Mouse (Mus musculus): ENCODE data around the gene Fbxl20. TPM values are rescaled to one million over a fixed set of nuclear protein-coding genes. Genes with fewer than 3 reads are reported as not detected.
"Not testable (repeated sequence)": the region's sequence is repeated elsewhere in the genome, so short reads cannot be mapped to it uniquely, and the experiment has no call there.

Fbxl20 gene
- 13.0 and 13.8 TPM in 2 replicates for polyA plus RNA-seq (2015; fragmentation: Nextera tagmentation; extraction: Ambion mirVana)

GRCm38 (mm10) chr11:98149786-98150624 is at the start of gene Fbxl20:
Fbxl20 (minus strand) TSS chr11:98150403.
- H3K9me3 ChIP-seq (replicated peaks) = no peaks in the 10 kb centered on the region
- H3K9ac ChIP-seq = peak within 1 kb of the TSS; percentile 82

GRCm38 (mm10) chr11:98192901-98193805 is 43.0 kb upstream of the Fbxl20 start, which contains the start of gene Med1:
Med1 (minus strand) TSS chr11:98193293.
- ATAC-seq (replicated peaks; ENCODE audit: insufficient number of reproducible peaks, insufficient read depth, low FRiP score, low read depth) = peak; percentile 92
- H3K4me1 ChIP-seq (replicated peaks) = peaks cover 16% of the 10 kb centered on the region

More at GRCm38 (mm10) chr11:98149786-98150624, at the start of gene Fbxl20:
- WGBS = under 1% methylated on average over 64 of the region's 65 CpGs
- ATAC-seq (replicated peaks; ENCODE audit: insufficient number of reproducible peaks, insufficient read depth, low FRiP score, low read depth) = peak; percentile 84
- peak within 1 kb of the TSS; percentile 94 for H3K4me2 ChIP-seq
- peaks cover 4% of the 10 kb centered on the region; the same call in 1 of the 2 replicates for H3K36me3 ChIP-seq
- no peaks in the 10 kb centered on the region for H3K27me3 ChIP-seq
- H3K27ac ChIP-seq = peak within 1 kb of the TSS; percentile 92
- H3K4me1 ChIP-seq (replicated peaks) = peaks cover 16% of the 10 kb centered on the region
- peak within 1 kb of the TSS; percentile 68 for H3K4me3 ChIP-seq

DNA sequence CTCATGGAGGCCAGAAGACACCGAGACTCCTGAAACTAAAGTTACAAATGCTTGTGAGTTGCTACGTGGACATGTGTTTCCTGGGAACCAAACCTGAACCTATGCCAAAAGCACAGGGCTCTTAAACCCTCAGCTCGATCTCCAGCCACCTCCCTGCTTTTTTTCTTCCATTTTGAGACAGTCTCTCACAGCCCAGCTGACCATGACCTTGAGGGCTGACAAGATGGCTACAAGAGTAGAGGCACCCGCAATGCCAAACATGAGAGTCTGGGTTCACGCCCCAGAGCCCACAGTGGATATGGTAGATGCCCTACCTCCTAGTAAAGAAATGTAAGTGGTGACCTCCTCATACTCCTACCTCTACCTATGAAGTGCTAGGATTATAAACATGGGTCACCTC is 40.6 kb upstream of the Fbxl20 start:
- H3K27me3 ChIP-seq = no peaks in the 10 kb centered on the region
- H3K36me3 ChIP-seq = peaks cover 28% of the 10 kb centered on the region
- H3K9me3 ChIP-seq (replicated peaks) = no peaks in the 10 kb centered on the region
- ATAC-seq (replicated peaks; ENCODE audit: insufficient number of reproducible peaks, insufficient read depth, low FRiP score, low read depth) = no peak
- peak overlapping the region; percentile 12 for H3K27ac ChIP-seq
- H3K4me1 ChIP-seq (replicated peaks) = peaks cover 16% of the 10 kb centered on the region
- 68% methylated on average over 5 of the region's 5 CpGs for WGBS
- H3K9ac ChIP-seq = no peak overlapping the region
- H3K4me3 ChIP-seq = no peak overlapping the region
- H3K4me2 ChIP-seq = no peak overlapping the region

More at GRCm38 (mm10) chr11:98192901-98193805, 43.0 kb upstream of the Fbxl20 start, which contains the start of gene Med1:
- under 1% methylated on average over 53 of the region's 53 CpGs for WGBS
- Histone ChIP-seq H3K9me3 (replicated peaks) (no peaks in the 10 kb centered on the region), H3K4me2 (peak within 1 kb of the TSS; percentile 76), H3K27ac (peak within 1 kb of the TSS; percentile 95), H3K36me3 (peaks cover 16% of the 10 kb centered on the region), H3K27me3 (no peaks in the 10 kb centered on the region), H3K4me3 (peak within 1 kb of the TSS; percentile 86), H3K9ac (peak within 1 kb of the TSS; percentile 88)

DNA sequence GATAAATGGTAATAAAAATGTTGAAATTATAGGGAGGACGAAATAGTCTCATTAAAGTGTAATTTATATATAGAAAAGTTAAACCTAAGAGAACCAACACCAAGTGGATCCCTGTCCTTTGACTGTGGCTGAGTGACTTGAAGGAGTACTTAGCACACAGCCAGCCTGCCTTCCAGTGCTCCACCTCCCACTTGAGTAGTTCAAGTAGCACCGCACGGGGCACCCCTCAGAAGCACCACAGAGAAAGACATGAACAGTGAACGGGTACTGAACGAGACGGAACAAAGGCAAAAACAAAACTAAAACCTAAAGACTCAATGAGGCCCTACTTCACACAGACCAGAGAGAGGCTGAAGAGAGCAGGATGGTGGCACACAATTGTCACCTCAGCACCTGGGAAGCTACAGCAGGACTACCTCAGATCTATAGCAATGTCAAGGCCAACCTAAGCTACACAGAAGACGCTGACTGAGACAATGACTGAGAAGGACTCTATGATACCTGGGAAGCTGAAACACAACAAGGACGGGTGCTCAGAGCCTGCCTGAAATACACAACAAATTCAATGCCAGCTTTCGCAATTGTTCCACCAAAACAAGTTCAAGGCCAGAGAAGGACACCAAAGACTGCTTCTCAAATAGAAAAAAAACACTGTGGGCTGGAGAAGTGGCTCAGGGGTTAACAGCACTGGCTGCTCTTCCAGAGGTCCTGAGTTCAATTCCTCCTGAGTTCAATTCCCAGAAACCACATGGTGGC is 37.6 kb upstream of the Fbxl20 start:
- no peak overlapping the region for H3K9ac ChIP-seq
- no peaks in the 10 kb centered on the region for H3K9me3 ChIP-seq (replicated peaks)
- H3K4me3 ChIP-seq = no peak overlapping the region
- 91% methylated on average over 9 of the region's 9 CpGs for WGBS
- H3K27ac ChIP-seq = no peak overlapping the region
- H3K4me1 ChIP-seq (replicated peaks) = peaks cover 16% of the 10 kb centered on the region
- no peak overlapping the region for H3K4me2 ChIP-seq
- H3K36me3 ChIP-seq = peaks cover 53% of the 10 kb centered on the region
- H3K27me3 ChIP-seq = no peaks in the 10 kb centered on the region
- ATAC-seq (replicated peaks; ENCODE audit: insufficient number of reproducible peaks, insufficient read depth, low FRiP score, low read depth) = no peak

GRCm38 (mm10) chr11:98182149-98182548 is 31.9 kb upstream of the Fbxl20 start:
- not testable (repeated sequence) for H3K4me3 ChIP-seq
- 88% methylated on average over 3 of the region's 3 CpGs for WGBS
- H3K36me3 ChIP-seq = peaks cover 77% of the 10 kb centered on the region

DNA sequence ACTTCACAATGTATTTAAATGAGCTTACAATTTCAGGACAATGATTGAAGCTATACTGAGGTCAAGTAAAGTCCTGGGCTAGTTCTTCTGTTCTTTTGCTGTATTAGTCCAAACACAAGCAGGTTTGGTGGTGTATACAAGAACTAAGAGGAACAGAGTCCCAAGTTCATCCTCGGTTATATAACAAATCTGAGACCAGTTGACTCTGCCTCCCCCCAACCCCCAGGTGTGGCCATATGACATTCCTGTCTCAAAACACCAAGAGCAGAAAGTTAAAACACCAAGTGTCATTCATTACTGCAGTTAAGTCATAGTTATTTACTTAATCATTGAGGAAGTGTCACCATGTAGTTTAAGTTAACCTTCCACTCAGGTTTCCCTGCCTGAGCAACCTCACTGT is 18.2 kb upstream of the Fbxl20 start:
- Histone ChIP-seq H3K9me3 (replicated peaks) (no peaks in the 10 kb centered on the region), H3K4me2 (no peak overlapping the region), H3K36me3 (peaks cover 86% of the 10 kb centered on the region), H3K27ac (no peak overlapping the region), H3K27me3 (no peaks in the 10 kb centered on the region), H3K4me1 (replicated peaks) (no peaks in the 10 kb centered on the region), H3K9ac (no peak overlapping the region), H3K4me3 (no peak overlapping the region)
- WGBS = 86% methylated on average over 1 of the region's 1 CpGs
- no peak for ATAC-seq (replicated peaks; ENCODE audit: insufficient number of reproducible peaks, insufficient read depth, low FRiP score, low read depth)

More at GRCm38 (mm10) chr11:98182149-98182548, 31.9 kb upstream of the Fbxl20 start:
- H3K27ac ChIP-seq; H3K4me2 ChIP-seq; H3K9me3 ChIP-seq (replicated peaks); ATAC-seq (replicated peaks; ENCODE audit: insufficient number of reproducible peaks, insufficient read depth, low FRiP score, low read depth); H3K27me3 ChIP-seq; H3K9ac ChIP-seq; H3K4me1 ChIP-seq (replicated peaks): not testable (repeated sequence)

DNA sequence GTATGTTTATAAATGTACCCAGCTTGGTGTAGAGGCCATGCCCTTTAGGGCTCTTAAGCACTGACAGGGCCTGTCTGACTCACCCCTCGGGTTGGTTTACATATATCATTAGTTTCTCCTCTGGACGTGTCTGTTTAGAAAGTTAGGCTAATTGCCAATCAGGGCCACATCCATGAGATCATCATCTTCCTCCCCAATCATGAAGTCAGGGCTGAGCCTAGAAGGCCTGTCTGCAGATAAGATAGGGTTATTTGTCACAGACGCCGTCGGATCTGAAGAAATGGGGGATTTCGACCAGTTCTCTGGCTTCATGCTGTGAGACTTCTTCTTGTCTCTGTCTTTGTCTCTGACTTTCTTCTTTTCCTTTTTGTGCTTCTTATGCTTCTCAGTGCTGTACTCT is 4.9 kb upstream of the Fbxl20 start:
- Histone ChIP-seq H3K4me3 (no peak overlapping the region), H3K4me1 (replicated peaks) (0 out of 2 replicates have a peak, but pooled peaks cover 3% of the 10 kb centered on the region), H3K4me2 (no peak overlapping the region), H3K27me3 (no peaks in the 10 kb centered on the region), H3K36me3 (peaks cover 51% of the 10 kb centered on the region), H3K9me3 (replicated peaks) (no peaks in the 10 kb centered on the region), H3K9ac (no peak overlapping the region), H3K27ac (no peak overlapping the region)
- ATAC-seq (replicated peaks; ENCODE audit: insufficient number of reproducible peaks, insufficient read depth, low FRiP score, low read depth) = no peak
- WGBS = 64% methylated on average over 6 of the region's 6 CpGs

DNA sequence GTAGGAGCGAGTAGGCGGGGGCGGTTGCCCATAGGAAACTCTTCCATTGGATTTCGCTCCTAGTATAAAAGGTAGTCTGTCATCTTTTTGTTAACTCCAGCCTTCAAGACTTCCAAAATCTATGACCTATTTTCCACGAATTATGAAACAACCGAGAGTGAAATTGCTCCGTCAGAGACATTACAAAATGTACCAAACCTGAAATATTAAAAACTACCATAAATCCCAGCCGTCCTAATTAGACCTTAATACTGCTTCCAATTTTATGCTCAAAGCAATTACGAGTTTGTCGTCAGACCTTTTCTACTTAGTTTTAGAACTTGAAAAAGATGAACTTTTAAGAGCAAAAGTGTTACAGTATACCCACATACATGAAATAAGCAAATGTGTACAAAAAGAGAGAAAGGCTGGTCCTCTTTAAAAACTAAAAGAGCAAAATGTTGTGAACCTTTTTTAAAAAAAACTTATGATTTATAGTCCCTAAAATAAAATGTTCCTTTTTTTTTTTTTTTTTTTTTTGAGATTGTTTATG is 488 bp upstream of the Fbxl20 start:
- Histone ChIP-seq H3K4me2 (peak overlapping the region; percentile 94), H3K27me3 (no peaks in the 10 kb centered on the region), H3K9me3 (replicated peaks) (no peaks in the 10 kb centered on the region), H3K36me3 (peaks cover 10% of the 10 kb centered on the region; the same call in 1 of the 2 replicates), H3K27ac (no peak overlapping the region), H3K4me1 (replicated peaks) (peaks cover 16% of the 10 kb centered on the region), H3K9ac (no peak overlapping the region), H3K4me3 (peak overlapping the region; percentile 68)
- 10% methylated on average over 10 of the region's 10 CpGs for WGBS
- no peak for ATAC-seq (replicated peaks; ENCODE audit: insufficient number of reproducible peaks, insufficient read depth, low FRiP score, low read depth)

GRCm38 (mm10) chr11:98149304-98149750 is 876 bp downstream of the Fbxl20 start:
- Histone ChIP-seq H3K4me1 (replicated peaks) (peaks cover 16% of the 10 kb centered on the region), H3K36me3 (no peaks in the 10 kb centered on the region), H3K9ac (peak overlapping the region; percentile 82), H3K9me3 (replicated peaks) (no peaks in the 10 kb centered on the region), H3K4me3 (peak overlapping the region; percentile 68), H3K27me3 (no peaks in the 10 kb centered on the region), H3K27ac (peak overlapping the region; percentile 92), H3K4me2 (peak overlapping the region; percentile 94)
- 1% methylated on average over 56 of the region's 57 CpGs for WGBS
- ATAC-seq (replicated peaks; ENCODE audit: insufficient number of reproducible peaks, insufficient read depth, low FRiP score, low read depth) = peak; percentile 85

GRCm38 (mm10) chr11:98148551-98149301 is 1.5 kb downstream of the Fbxl20 start:
- peak overlapping the region; percentile 92 for H3K27ac ChIP-seq
- WGBS = 3% methylated on average over 45 of the region's 45 CpGs
- peak overlapping the region; percentile 94 for H3K4me2 ChIP-seq
- no peaks in the 10 kb centered on the region for H3K36me3 ChIP-seq
- peak overlapping the region; percentile 68 for H3K4me3 ChIP-seq
- H3K9ac ChIP-seq = peak overlapping the region; percentile 82
- no peaks in the 10 kb centered on the region for H3K27me3 ChIP-seq
- ATAC-seq (replicated peaks; ENCODE audit: insufficient number of reproducible peaks, insufficient read depth, low FRiP score, low read depth) = peak; percentile 21; the same call in 1 of the 2 replicates
- no peaks in the 10 kb centered on the region for H3K9me3 ChIP-seq (replicated peaks)
- H3K4me1 ChIP-seq (replicated peaks) = peaks cover 16% of the 10 kb centered on the region
